Mouse (Mus musculus): Measurements from ENCODE around the gene Erv3. TPM values are rescaled to one million over a fixed set of nuclear protein-coding genes. Genes with fewer than 3 reads are reported as not detected.
A peak's percentile ranks its signal among the peaks of the same experiment; 100 is the strongest.

Gene Erv3
- polyA plus RNA-seq, 1 experiment from 2014 or later: not detected

DNA sequence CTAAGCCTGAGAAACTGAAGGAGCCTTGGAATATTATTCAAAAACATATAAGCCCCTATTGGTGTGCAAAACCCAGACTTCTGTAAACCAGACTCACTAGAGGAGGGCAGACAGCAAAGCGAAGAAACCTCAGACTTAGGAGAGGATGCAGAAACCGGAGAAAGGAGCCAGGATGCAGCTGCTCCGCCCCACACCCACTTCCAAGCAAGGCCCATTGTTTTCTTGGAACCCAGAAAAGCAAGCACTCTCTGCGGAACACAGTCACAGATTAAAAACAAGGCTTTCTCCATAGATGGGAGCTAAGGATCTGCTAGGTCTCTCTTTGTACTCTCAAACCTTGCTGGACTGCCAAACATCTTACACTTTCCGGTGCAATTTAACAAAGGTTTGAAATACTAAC, 33.0 kb upstream of the Erv3 start:
- Histone ChIP-seq H3K36me3 (no peaks in the 10 kb centered on the region), H3K4me2 (replicated peaks) (no peak overlapping the region), H3K9ac (replicated peaks) (0 out of 2 replicates have a peak overlapping the region, but pooled peaks have one; percentile 24), H3K4me1 (peaks cover 22% of the 10 kb centered on the region), H3K9me3 (no peaks in the 10 kb centered on the region), H3K27me3 (no peaks in the 10 kb centered on the region), H3K4me3 (no peak overlapping the region), H3K27ac (replicated peaks) (0 out of 2 replicates have a peak overlapping the region, but pooled peaks have one; percentile 20)
- ATAC-seq (ENCODE audit: low FRiP score, low read depth): no peak
- WGBS: 25% methylated on average over 5 of the region's 5 CpGs

DNA sequence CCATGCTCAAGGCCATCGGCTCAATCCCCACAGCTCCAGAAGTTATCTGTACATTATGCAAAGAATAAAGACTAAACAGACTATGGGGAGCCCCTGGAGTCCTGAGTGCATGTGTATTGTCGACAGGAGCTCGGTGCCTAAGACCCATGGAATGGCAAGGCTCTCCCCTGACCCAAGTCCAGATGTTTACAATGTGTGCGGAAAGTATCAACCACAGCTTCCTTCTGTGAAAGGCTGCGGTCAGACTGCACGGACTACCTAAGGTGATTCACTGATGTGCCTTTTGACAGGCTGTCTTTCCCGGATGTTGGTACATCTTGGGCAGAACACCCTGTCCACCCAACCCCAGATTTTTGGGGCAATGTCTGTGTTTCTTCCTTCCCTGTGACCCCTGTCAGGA, 28.7 kb upstream of the Erv3 start:
- Histone ChIP-seq H3K27ac (replicated peaks) (no peak overlapping the region), H3K36me3 (no peaks in the 10 kb centered on the region), H3K4me3 (no peak overlapping the region), H3K27me3 (no peaks in the 10 kb centered on the region), H3K9ac (replicated peaks) (no peak overlapping the region), H3K9me3 (no peaks in the 10 kb centered on the region), H3K4me1 (peaks cover 25% of the 10 kb centered on the region), H3K4me2 (replicated peaks) (no peak overlapping the region)
- ATAC-seq (ENCODE audit: low FRiP score, low read depth): no peak
- WGBS: 80% methylated on average over 7 of the region's 7 CpGs

DNA sequence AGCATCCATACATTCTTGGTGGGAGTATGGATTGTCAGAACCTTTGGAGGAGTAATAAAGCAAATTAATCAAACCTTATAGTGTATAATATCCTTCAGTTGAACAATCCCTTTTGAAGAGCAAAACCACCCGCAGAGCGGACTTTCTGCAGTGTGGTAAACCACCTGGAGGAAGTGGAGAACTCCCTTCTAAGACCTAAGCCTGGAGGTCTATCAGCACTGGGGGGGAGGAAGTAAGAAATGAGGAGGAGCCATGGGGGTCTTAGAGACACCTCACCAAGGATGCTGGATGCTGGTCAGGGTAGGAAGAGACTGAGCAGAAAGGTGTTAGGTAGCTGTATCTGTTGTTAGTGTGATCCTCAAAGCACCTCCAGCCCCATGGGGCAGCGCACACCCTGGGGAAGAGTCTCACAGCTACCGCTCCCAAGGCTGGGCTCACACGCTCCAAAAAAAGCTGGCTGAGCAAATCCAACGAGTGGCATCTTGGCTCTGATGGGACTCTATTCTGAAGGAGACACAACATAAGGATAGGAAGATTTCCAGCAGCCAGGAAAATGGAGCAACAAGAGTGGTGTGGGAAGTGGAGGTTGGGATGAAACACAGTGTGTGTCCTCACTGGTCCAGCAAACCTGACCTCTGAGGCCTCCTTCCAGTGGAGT, 27.1 kb upstream of the Erv3 start:
- no peaks in the 10 kb centered on the region for H3K27me3 ChIP-seq
- H3K4me3 ChIP-seq: no peak overlapping the region
- no peak for ATAC-seq (ENCODE audit: low FRiP score, low read depth)
- H3K27ac ChIP-seq (replicated peaks): no peak overlapping the region
- peaks cover 24% of the 10 kb centered on the region for H3K4me1 ChIP-seq
- H3K9me3 ChIP-seq: no peaks in the 10 kb centered on the region
- 93% methylated on average over 6 of the region's 6 CpGs for WGBS
- no peak overlapping the region for H3K4me2 ChIP-seq (replicated peaks)
- no peak overlapping the region for H3K9ac ChIP-seq (replicated peaks)
- no peaks in the 10 kb centered on the region for H3K36me3 ChIP-seq

DNA sequence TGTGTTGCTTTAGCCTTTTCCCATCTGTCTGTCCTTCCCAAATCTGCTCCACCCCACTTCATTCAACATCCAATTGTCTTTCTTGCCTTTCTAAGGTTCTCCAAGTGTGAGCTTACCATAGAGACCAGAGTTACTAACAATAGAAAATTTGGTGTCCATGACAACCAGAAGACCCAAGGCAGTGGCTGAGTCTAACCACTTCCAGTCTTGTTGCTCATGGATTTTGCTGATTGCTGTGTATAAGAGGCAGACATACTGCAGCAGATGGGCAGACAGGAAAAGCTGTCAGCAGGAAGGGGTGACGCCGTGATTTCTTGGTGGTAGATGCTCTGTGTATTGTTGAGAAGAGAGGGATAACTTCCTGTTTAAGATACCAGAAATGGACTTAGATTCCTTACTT, 23.6 kb upstream of the Erv3 start:
- no peaks in the 10 kb centered on the region for H3K36me3 ChIP-seq
- H3K9ac ChIP-seq (replicated peaks): no peak overlapping the region
- WGBS: 68% methylated on average over 2 of the region's 2 CpGs
- no peak for ATAC-seq (ENCODE audit: low FRiP score, low read depth)
- no peak overlapping the region for H3K27ac ChIP-seq (replicated peaks)
- H3K27me3 ChIP-seq: no peaks in the 10 kb centered on the region
- H3K9me3 ChIP-seq: no peaks in the 10 kb centered on the region
- peaks cover 14% of the 10 kb centered on the region for H3K4me1 ChIP-seq
- no peak overlapping the region for H3K4me2 ChIP-seq (replicated peaks)
- no peak overlapping the region for H3K4me3 ChIP-seq

DNA sequence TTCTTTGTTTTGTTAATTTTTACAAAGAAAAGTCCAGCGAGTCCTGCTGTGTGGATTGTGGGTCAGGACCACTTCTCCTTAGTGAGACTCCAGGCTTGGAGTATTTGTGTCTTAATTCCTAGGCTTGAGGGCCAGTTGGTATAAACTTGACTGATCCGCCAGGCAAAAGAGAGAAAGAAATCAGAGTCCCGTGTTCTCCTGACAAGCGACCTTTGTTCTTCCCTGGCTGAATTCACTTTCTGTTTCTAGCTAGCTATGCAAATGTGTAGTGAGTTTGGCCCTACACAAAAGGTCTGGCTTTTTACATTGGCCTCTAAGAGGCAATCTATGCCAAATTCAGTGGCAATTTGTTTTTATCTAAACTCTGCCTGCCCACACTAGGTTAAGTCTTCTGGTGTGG, 22.2 kb upstream of the Erv3 start:
- no peak overlapping the region for H3K4me2 ChIP-seq (replicated peaks)
- H3K4me1 ChIP-seq: peaks cover 14% of the 10 kb centered on the region
- no peaks in the 10 kb centered on the region for H3K36me3 ChIP-seq
- WGBS: 57% methylated on average over 4 of the region's 4 CpGs
- H3K9ac ChIP-seq (replicated peaks): no peak overlapping the region
- no peaks in the 10 kb centered on the region for H3K27me3 ChIP-seq
- no peak overlapping the region for H3K27ac ChIP-seq (replicated peaks)
- no peak for ATAC-seq (ENCODE audit: low FRiP score, low read depth)
- no peak overlapping the region for H3K4me3 ChIP-seq
- no peaks in the 10 kb centered on the region for H3K9me3 ChIP-seq

DNA sequence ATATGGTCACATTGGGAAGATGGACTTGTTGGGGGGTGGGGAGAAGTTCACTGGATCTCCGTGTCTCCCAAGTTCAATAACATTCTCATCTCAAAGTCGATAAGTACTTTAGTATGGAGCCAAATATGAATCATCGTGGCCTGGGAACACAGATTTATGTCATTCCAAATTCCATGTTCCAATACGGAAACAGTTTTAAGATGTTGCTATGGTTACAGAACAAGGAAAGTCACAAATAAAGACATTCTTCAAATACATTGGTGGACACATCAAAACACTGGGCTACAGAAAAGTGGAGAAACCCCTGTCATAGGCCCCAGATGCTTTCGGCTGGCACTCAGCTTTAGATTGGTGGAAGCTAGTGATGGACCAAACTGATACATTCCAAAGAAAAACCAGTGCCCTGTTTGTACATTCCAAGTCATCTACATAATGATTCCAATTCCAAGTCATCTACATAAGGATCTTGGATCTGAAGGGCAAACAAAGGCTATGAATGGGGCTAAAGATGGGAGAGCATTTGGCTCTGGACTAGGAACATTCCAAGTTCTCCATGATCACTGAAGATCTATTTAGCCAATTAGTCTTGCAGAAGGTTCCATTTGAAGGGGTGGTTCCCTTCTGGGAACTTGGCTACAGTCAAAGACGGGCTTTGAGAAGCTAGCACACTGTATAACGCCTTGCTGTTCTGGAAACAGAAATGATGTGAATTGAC, 17.2 kb upstream of the Erv3 start:
- ATAC-seq (ENCODE audit: low FRiP score, low read depth): no peak
- no peak overlapping the region for H3K27ac ChIP-seq (replicated peaks)
- 94% methylated on average over 7 of the region's 7 CpGs for WGBS
- no peaks in the 10 kb centered on the region for H3K9me3 ChIP-seq
- no peaks in the 10 kb centered on the region for H3K36me3 ChIP-seq
- no peak overlapping the region for H3K4me3 ChIP-seq
- no peak overlapping the region for H3K9ac ChIP-seq (replicated peaks)
- H3K27me3 ChIP-seq: no peaks in the 10 kb centered on the region
- H3K4me2 ChIP-seq (replicated peaks): no peak overlapping the region
- H3K4me1 ChIP-seq: 0 out of 2 replicates have a peak, but pooled peaks cover under 1% of the 10 kb centered on the region

DNA sequence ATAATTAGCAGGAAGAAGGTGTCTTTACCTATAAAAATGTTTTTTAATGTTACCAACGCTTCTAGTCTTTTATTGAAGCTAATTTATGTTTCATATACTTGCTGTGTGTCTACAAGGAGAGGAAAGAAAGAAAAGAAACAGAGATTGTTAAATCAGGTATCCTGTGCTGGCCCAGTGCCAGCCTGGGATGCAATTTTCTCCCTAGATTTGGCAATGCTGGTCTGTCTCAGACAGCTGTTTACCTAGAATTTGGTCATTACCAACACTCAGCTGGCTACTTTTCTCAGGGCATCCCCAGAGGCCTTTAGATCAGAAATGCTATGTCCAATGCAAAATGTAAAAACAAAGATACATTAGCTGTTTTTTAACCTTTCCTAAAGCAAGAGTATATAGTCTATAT, 13.8 kb upstream of the Erv3 start:
- H3K9me3 ChIP-seq: no peaks in the 10 kb centered on the region
- H3K27me3 ChIP-seq: no peaks in the 10 kb centered on the region
- no peak overlapping the region for H3K9ac ChIP-seq (replicated peaks)
- H3K36me3 ChIP-seq: no peaks in the 10 kb centered on the region
- H3K4me2 ChIP-seq (replicated peaks): no peak overlapping the region
- WGBS: 65% methylated on average over 1 of the region's 1 CpGs
- ATAC-seq (ENCODE audit: low FRiP score, low read depth): no peak
- no peak overlapping the region for H3K27ac ChIP-seq (replicated peaks)
- H3K4me1 ChIP-seq: no peaks in the 10 kb centered on the region
- no peak overlapping the region for H3K4me3 ChIP-seq

DNA sequence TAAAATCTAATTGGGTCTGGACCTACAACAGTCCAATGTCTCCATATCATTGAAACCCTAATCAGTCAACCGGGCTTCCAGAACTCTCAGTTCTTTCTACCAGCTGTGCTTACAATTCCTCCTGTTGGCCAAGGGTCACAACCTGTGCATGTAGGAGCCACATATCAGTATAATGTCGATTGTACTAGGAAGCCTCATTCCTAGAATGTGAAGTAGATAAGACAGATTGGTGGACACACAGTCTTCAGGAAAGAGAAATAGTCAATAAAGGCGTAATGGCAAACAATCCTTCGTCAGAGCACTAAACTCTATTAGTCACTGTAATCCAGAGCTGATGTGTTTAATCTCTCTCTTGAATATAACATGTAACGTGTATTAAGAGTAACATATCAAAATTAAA, 9.4 kb upstream of the Erv3 start:
- H3K27ac ChIP-seq (replicated peaks): no peak overlapping the region
- H3K4me2 ChIP-seq (replicated peaks): no peak overlapping the region
- no peaks in the 10 kb centered on the region for H3K27me3 ChIP-seq
- H3K36me3 ChIP-seq: no peaks in the 10 kb centered on the region
- no peaks in the 10 kb centered on the region for H3K9me3 ChIP-seq
- no peak overlapping the region for H3K4me3 ChIP-seq
- no peak overlapping the region for H3K9ac ChIP-seq (replicated peaks)
- 0 out of 2 replicates have a peak, but pooled peaks cover 8% of the 10 kb centered on the region for H3K4me1 ChIP-seq
- WGBS: 88% methylated on average over 5 of the region's 5 CpGs
- ATAC-seq (ENCODE audit: low FRiP score, low read depth): no peak

DNA sequence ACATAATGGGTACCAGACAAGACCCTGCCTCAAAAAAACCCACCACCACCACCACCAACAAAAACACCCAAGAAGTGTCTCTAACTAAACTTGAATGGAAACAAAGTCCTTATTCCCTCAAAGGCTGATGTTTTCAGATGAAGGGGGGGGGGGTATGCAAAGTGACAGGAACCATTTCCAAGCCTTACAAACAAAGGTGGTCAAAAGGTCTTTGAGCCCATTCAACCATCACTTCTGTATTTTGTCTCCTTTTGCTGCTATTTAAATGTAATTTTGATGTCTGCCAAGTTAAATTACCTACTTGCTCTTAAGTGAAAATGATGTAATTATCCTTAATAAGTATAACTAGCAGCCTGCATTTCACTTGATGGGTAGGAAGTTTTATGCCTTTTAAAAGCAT, 7.1 kb upstream of the Erv3 start:
- Histone ChIP-seq H3K27ac (replicated peaks) (no peak overlapping the region), H3K9ac (replicated peaks) (no peak overlapping the region), H3K9me3 (no peaks in the 10 kb centered on the region), H3K4me3 (no peak overlapping the region), H3K27me3 (no peaks in the 10 kb centered on the region), H3K36me3 (no peaks in the 10 kb centered on the region), H3K4me1 (peaks cover 20% of the 10 kb centered on the region), H3K4me2 (replicated peaks) (no peak overlapping the region)
- no peak for ATAC-seq (ENCODE audit: low FRiP score, low read depth)

DNA sequence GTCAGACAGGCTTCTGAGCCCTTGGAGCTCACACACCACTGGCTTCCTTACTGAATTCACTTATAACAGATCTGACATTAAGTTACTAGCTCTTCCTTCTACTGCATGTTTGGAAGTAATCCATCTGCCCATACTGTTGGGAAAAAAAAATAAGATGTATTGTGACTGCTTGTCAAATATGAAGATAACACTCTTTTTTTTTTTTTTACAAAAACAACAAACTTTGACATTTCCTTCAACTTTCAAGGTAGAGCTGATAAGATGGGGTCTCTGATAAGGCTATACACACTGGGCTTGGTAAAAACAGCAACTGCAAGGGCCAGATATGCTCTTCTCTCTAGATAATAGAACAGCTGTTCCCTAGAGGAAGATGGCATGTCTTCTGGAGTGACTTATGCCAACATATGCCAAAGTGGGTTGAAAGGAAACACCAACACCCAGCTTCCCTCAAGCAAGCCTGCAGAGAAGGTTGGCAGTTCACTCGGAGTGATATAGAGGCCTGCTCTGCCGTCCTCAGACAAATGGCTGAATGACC, 4.8 kb upstream of the Erv3 start:
- 94% methylated on average over 2 of the region's 2 CpGs for WGBS
- Histone ChIP-seq H3K27me3 (no peaks in the 10 kb centered on the region), H3K9me3 (no peaks in the 10 kb centered on the region), H3K4me3 (no peak overlapping the region), H3K9ac (replicated peaks) (no peak overlapping the region), H3K4me2 (replicated peaks) (no peak overlapping the region), H3K27ac (replicated peaks) (no peak overlapping the region), H3K36me3 (no peaks in the 10 kb centered on the region), H3K4me1 (peaks cover 20% of the 10 kb centered on the region)
- no peak for ATAC-seq (ENCODE audit: low FRiP score, low read depth)

DNA sequence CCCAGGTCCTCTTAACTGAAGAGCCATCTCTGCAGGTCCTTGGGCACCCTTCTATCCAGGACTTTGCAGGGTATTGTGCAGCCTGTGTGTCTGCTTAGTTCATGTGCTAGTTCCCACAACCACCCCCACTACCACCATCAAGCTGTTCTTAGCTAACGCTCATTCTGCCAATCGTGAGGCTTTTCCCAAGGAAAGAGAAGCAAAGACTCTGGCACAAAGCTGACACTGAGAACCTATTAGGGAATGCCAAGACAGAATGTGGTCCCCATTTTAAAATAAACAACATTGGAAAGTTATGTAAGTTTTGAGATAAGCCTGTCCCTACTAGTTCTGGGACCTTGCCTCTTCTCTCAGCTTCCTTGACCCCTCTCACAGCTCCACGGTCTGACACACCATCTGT, 3.9 kb upstream of the Erv3 start:
- no peaks in the 10 kb centered on the region for H3K9me3 ChIP-seq
- H3K27me3 ChIP-seq: no peaks in the 10 kb centered on the region
- H3K9ac ChIP-seq (replicated peaks): no peak overlapping the region
- no peak overlapping the region for H3K27ac ChIP-seq (replicated peaks)
- H3K4me1 ChIP-seq: peaks cover 20% of the 10 kb centered on the region
- H3K4me2 ChIP-seq (replicated peaks): no peak overlapping the region
- 84% methylated on average over 3 of the region's 3 CpGs for WGBS
- no peak overlapping the region for H3K4me3 ChIP-seq
- no peaks in the 10 kb centered on the region for H3K36me3 ChIP-seq
- ATAC-seq (ENCODE audit: low FRiP score, low read depth): no peak

DNA sequence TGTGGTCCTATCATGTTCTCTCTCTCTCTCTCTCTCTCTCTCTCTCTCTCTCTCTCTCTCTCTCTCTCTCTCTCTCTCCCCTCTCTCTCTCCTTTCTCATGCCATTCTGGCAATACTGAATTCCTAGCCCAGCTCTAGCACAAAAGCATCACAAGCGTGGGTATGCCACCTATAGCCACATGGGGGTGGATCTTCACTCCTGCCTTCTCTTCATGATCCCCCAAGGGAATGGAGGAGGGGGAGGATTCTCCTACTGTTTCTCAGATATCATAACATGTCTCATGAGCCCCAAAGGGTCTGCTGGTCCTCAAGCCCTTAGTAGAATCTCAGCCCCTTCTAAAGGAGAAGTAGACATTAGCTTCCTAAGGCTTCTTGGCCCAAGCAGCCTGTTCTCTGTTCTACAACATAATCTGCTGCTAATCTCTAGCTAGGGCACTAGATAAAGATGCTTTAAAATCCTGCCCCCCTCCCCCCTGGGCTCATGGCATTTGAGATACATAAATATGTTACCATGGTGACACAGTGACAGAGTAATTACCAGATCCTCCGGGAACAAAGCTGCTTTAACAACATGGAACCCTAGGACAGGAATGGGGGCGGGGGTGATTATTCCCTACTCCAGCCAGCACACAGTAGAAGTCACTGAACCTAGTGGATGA, 3.2 kb upstream of the Erv3 start:
- H3K27ac ChIP-seq (replicated peaks): no peak overlapping the region; the same call in 1 of the 2 replicates
- WGBS: 50% methylated on average over 3 of the region's 3 CpGs
- H3K27me3 ChIP-seq: no peaks in the 10 kb centered on the region
- peaks cover 20% of the 10 kb centered on the region for H3K4me1 ChIP-seq
- ATAC-seq (ENCODE audit: low FRiP score, low read depth): peak; percentile 75
- no peaks in the 10 kb centered on the region for H3K9me3 ChIP-seq
- H3K9ac ChIP-seq (replicated peaks): no peak overlapping the region
- no peaks in the 10 kb centered on the region for H3K36me3 ChIP-seq
- H3K4me3 ChIP-seq: no peak overlapping the region
- no peak overlapping the region for H3K4me2 ChIP-seq (replicated peaks)

All from midbrain, embryonic 12.5 days (tissue).